Mouse (Mus musculus) intestine, embryonic 15.5 days (tissue): Measurements from ENCODE around the gene Rad51. TPM values are rescaled to one million over a fixed set of nuclear protein-coding genes. Genes with fewer than 3 reads are reported as not detected.

Source experiments
- ATAC-seq: fragments of 200-750 bp; cut with Nextera tagmentation; 2 replicates; pipeline ENCODE4 v1.8.0; 2017; ENCODE audit warnings: moderate TSS enrichment, moderate library complexity
- H3K27ac ChIP-seq: fragments of 300-500 bp; sonication (generic); 2 replicates; pipeline ENCODE4 v1.5.1; 2015; ENCODE audit warnings: mild to moderate bottlenecking, inconsistent platforms
- H3K27me3 ChIP-seq: fragments of 300-500 bp; sonication (generic); replicated peaks from 2 replicates; pipeline ENCODE4 v1.6.1; 2015; ENCODE audit warnings: inconsistent platforms
- H3K36me3 ChIP-seq: fragments of 300-500 bp; sonication (generic); 2 replicates; pipeline ENCODE4 v1.6.1; 2015; ENCODE audit warnings: inconsistent platforms
- H3K4me1 ChIP-seq: fragments of 300-500 bp; sonication (generic); replicated peaks from 2 replicates; pipeline ENCODE4 v1.6.1; 2015; ENCODE audit warnings: inconsistent platforms
- H3K4me2 ChIP-seq: fragments of 300-500 bp; sonication (generic); replicated peaks from 2 replicates; pipeline ENCODE4 v1.6.1; 2015; ENCODE audit warnings: mild to moderate bottlenecking, inconsistent platforms
- H3K4me3 ChIP-seq: fragments of 300-500 bp; sonication (generic); replicated peaks from 2 replicates; pipeline ENCODE4 v1.5.1; 2015; ENCODE audit warnings: inconsistent platforms
- H3K9ac ChIP-seq: fragments of 300-500 bp; sonication (generic); 2 replicates; pipeline ENCODE4 v1.6.1; 2015; ENCODE audit warnings: inconsistent platforms
- H3K9me3 ChIP-seq: fragments of 300-500 bp; sonication (generic); 2 replicates; pipeline ENCODE4 v1.6.1; 2016; ENCODE audit warnings: inconsistent platforms
- WGBS: fragments of 180-500 bp; shearing (Covaris S2); methylation state at CpG from one replicate; pipeline ENCODE4 v1.1.7; 2015; 5-methylcytosine and 5-hydroxymethylcytosine counted together
- polyA plus RNA-seq: library from polyadenylated mRNA; unstranded; fragments of >200 nt; fragmentation: Nextera tagmentation; extraction: Ambion mirVana; gene quantifications from 2 replicates; pipeline ENCODE4 v1.2.1, GENCODE M21; 2015

Rad51 gene
- polyA plus RNA-seq, 1 experiment from 2014 or later = 41.1 TPM

GRCm38 (mm10) chr2:119147775-119148174 is 35.2 kb downstream of the Rad51 start:
- Histone ChIP-seq H3K4me1 (no peaks in the 10 kb centered on the region), H3K27me3 (no peaks in the 10 kb centered on the region), H3K4me3 (no peak overlapping the region), H3K9ac (no peak overlapping the region), H3K36me3 (peaks cover 55% of the 10 kb centered on the region), H3K9me3 (no peaks in the 10 kb centered on the region), H3K27ac (no peak overlapping the region), H3K4me2 (no peak overlapping the region)
- WGBS = 88% methylated on average over 8 of the region's 8 CpGs
- no peak for ATAC-seq

- no peak overlapping the region for H3K9ac ChIP-seq
- no peak for ATAC-seq
- peaks cover 9% of the 10 kb centered on the region for H3K4me1 ChIP-seq
- no peaks in the 10 kb centered on the region for H3K9me3 ChIP-seq
- 86% methylated on average over 6 of the region's 6 CpGs for WGBS
- H3K4me3 ChIP-seq = no peak overlapping the region
- H3K4me2 ChIP-seq = no peak overlapping the region
- H3K27me3 ChIP-seq = no peaks in the 10 kb centered on the region
- no peak overlapping the region for H3K27ac ChIP-seq
- H3K36me3 ChIP-seq = peaks cover 36% of the 10 kb centered on the region
Measured at GRCm38 (mm10) chr2:119152255-119152654, 39.7 kb downstream of the Rad51 start.

GRCm38 (mm10) chr2:119154683-119155082 is 42.1 kb downstream of the Rad51 start:
- H3K4me3 ChIP-seq = no peak overlapping the region
- peaks cover 21% of the 10 kb centered on the region for H3K36me3 ChIP-seq
- no peaks in the 10 kb centered on the region for H3K27me3 ChIP-seq
- no peak overlapping the region for H3K4me2 ChIP-seq
- ATAC-seq = peak; percentile 19; the same call in 1 of the 2 replicates
- no peak overlapping the region for H3K27ac ChIP-seq
- H3K4me1 ChIP-seq = peaks cover 9% of the 10 kb centered on the region
- WGBS = 70% methylated on average over 2 of the region's 2 CpGs
- no peak overlapping the region for H3K9ac ChIP-seq
- no peaks in the 10 kb centered on the region for H3K9me3 ChIP-seq

- H3K4me1 ChIP-seq = peaks cover 9% of the 10 kb centered on the region
- H3K27me3 ChIP-seq = no peaks in the 10 kb centered on the region
- H3K9ac ChIP-seq = peak overlapping the region; percentile 91; the same call in 1 of the 2 replicates
- no peaks in the 10 kb centered on the region for H3K9me3 ChIP-seq
- H3K4me2 ChIP-seq = peak overlapping the region; percentile 86
- WGBS = 72% methylated on average over 9 of the region's 9 CpGs
- ATAC-seq = peak; percentile 23; the same call in 1 of the 2 replicates
- peaks cover 17% of the 10 kb centered on the region for H3K36me3 ChIP-seq
- H3K4me3 ChIP-seq = peak overlapping the region; percentile 99
- H3K27ac ChIP-seq = no peak overlapping the region
Measured at GRCm38 (mm10) chr2:119155388-119155787, 42.8 kb downstream of the Rad51 start.

- Histone ChIP-seq H3K27ac (0 out of 2 replicates have a peak overlapping the region, but pooled peaks have one; percentile 27), H3K4me2 (peak overlapping the region; percentile 86), H3K27me3 (no peaks in the 10 kb centered on the region), H3K4me3 (peak overlapping the region; percentile 99), H3K9me3 (no peaks in the 10 kb centered on the region), H3K4me1 (peaks cover 9% of the 10 kb centered on the region), H3K36me3 (0 out of 2 replicates have a peak, but pooled peaks cover 14% of the 10 kb centered on the region), H3K9ac (peak overlapping the region; percentile 91)
- WGBS = 2% methylated on average over 34 of the region's 34 CpGs
- ATAC-seq = peak; percentile 72
Measured at GRCm38 (mm10) chr2:119156081-119156680, 43.6 kb downstream of the Rad51 start.

GRCm38 (mm10) chr2:119156681-119157572 is 44.3 kb downstream of the Rad51 start, which contains the start of gene Rmdn3:
Gene Rmdn3, minus strand, starts transcription at chr2:119157034.
- ATAC-seq = peak; percentile 91
- peak within 1 kb of the TSS; percentile 99 for H3K4me3 ChIP-seq
- no peaks in the 10 kb centered on the region for H3K9me3 ChIP-seq
- H3K9ac ChIP-seq = peak within 1 kb of the TSS; percentile 91
- under 1% methylated on average over 55 of the region's 57 CpGs for WGBS
- H3K36me3 ChIP-seq = 0 out of 2 replicates have a peak, but pooled peaks cover 14% of the 10 kb centered on the region
- 0 out of 2 replicates have a peak within 1 kb of the TSS, but pooled peaks have one; percentile 27 for H3K27ac ChIP-seq
- no peaks in the 10 kb centered on the region for H3K27me3 ChIP-seq
- H3K4me2 ChIP-seq = peak within 1 kb of the TSS; percentile 86
- H3K4me1 ChIP-seq = peaks cover 9% of the 10 kb centered on the region

- Histone ChIP-seq H3K4me2 (no peak overlapping the region), H3K27me3 (no peaks in the 10 kb centered on the region), H3K4me3 (no peak overlapping the region), H3K36me3 (0 out of 2 replicates have a peak, but pooled peaks cover 6% of the 10 kb centered on the region), H3K9ac (no peak overlapping the region), H3K27ac (no peak overlapping the region), H3K9me3 (no peaks in the 10 kb centered on the region), H3K4me1 (peaks cover 9% of the 10 kb centered on the region)
- ATAC-seq = no peak
Measured at GRCm38 (mm10) chr2:119157836-119158235, 45.2 kb downstream of the Rad51 start.

GRCm38 (mm10) chr2:119161247-119161646 is 48.7 kb downstream of the Rad51 start:
- Histone ChIP-seq H3K9me3 (no peaks in the 10 kb centered on the region), H3K36me3 (no peaks in the 10 kb centered on the region), H3K27me3 (0 out of 2 replicates have a peak, but pooled peaks cover 5% of the 10 kb centered on the region), H3K4me1 (no peaks in the 10 kb centered on the region), H3K27ac (no peak overlapping the region), H3K4me2 (no peak overlapping the region), H3K4me3 (no peak overlapping the region), H3K9ac (no peak overlapping the region)
- ATAC-seq = no peak
- WGBS = 43% methylated on average over 2 of the region's 2 CpGs

- H3K4me3 ChIP-seq = no peak overlapping the region
- H3K27me3 ChIP-seq = peaks cover 9% of the 10 kb centered on the region; the same call in 1 of the 2 replicates
- no peak overlapping the region for H3K4me2 ChIP-seq
- no peaks in the 10 kb centered on the region for H3K36me3 ChIP-seq
- H3K9me3 ChIP-seq = no peaks in the 10 kb centered on the region
- no peak overlapping the region for H3K9ac ChIP-seq
- H3K27ac ChIP-seq = no peak overlapping the region
- peaks cover 10% of the 10 kb centered on the region for H3K4me1 ChIP-seq
- 50% methylated on average over 3 of the region's 3 CpGs for WGBS
- no peak for ATAC-seq
Measured at GRCm38 (mm10) chr2:119163135-119163534, 50.5 kb downstream of the Rad51 start.

- no peak for ATAC-seq
- Histone ChIP-seq H3K4me1 (peaks cover 11% of the 10 kb centered on the region), H3K9me3 (no peaks in the 10 kb centered on the region), H3K4me2 (no peak overlapping the region), H3K36me3 (no peaks in the 10 kb centered on the region), H3K9ac (no peak overlapping the region; the same call in 1 of the 2 replicates), H3K4me3 (no peak overlapping the region), H3K27ac (no peak overlapping the region), H3K27me3 (peaks cover 9% of the 10 kb centered on the region; the same call in 1 of the 2 replicates)
- 85% methylated on average over 4 of the region's 4 CpGs for WGBS
Measured at GRCm38 (mm10) chr2:119163999-119164398, 51.4 kb downstream of the Rad51 start.

- peaks cover 9% of the 10 kb centered on the region; the same call in 1 of the 2 replicates for H3K27me3 ChIP-seq
- H3K9me3 ChIP-seq = no peaks in the 10 kb centered on the region
- no peak overlapping the region for H3K27ac ChIP-seq
- no peak for ATAC-seq
- H3K9ac ChIP-seq = no peak overlapping the region
- no peaks in the 10 kb centered on the region for H3K36me3 ChIP-seq
- no peak overlapping the region for H3K4me2 ChIP-seq
- H3K4me1 ChIP-seq = peaks cover 11% of the 10 kb centered on the region
- H3K4me3 ChIP-seq = no peak overlapping the region
Measured at GRCm38 (mm10) chr2:119165401-119165800, 52.8 kb downstream of the Rad51 start.
